Mouse (Mus musculus): ENCODE results near the gene Gm5244. TPM values are rescaled to one million over a fixed set of nuclear protein-coding genes. Genes with fewer than 3 reads are reported as not detected.

Gm5244 gene
- polyA plus RNA-seq (2014; fragmentation: Nextera tagmentation; extraction: Ambion mirVana) = not detected in 2 replicates

GRCm38 (mm10) chr19:12846382-12846781 lies at the start of gene Gm5244:
TSS of gene Gm5244 (plus strand) at chr19:12846682.
- H3K4me3 ChIP-seq (ENCODE audit: control insufficient read depth in 1 of 2, insufficient read depth in 1 of 2, low read depth in 1 of 2, low read length in 2 of 2) = no peak within 1 kb of the TSS
- no peak within 1 kb of the TSS for H3K9ac ChIP-seq (ENCODE audit: low read length)
- no peaks in the 10 kb centered on the region for H3K36me3 ChIP-seq (ENCODE audit: control insufficient read depth, insufficient read depth, low read length)
- H3K27ac ChIP-seq (replicated peaks in 1 of 2; ENCODE audit: control insufficient read depth in 1 of 2, insufficient read depth in 1 of 2, low read depth in 2 of 2, low read length in 2 of 2) = no peak within 1 kb of the TSS
- no peak for ATAC-seq (ENCODE audit: insufficient number of reproducible peaks, insufficient read depth, low FRiP score, low read depth)
- no peaks in the 10 kb centered on the region for H3K4me1 ChIP-seq (ENCODE audit: control insufficient read depth in 2 of 2, insufficient read depth in 2 of 2, low read length in 2 of 2)
- no peaks in the 10 kb centered on the region for H3K9me3 ChIP-seq (ENCODE audit: control insufficient read depth, low read length)
- H3K27me3 ChIP-seq (ENCODE audit: control insufficient read depth, insufficient read depth, low read length) = no peaks in the 10 kb centered on the region
- H3K4me2 ChIP-seq (ENCODE audit: low read length) = no peak within 1 kb of the TSS

GRCm38 (mm10) chr19:12797071-12797470 lies 49.4 kb upstream of the Gm5244 start:
- Histone ChIP-seq H3K4me3 (ENCODE audit: control insufficient read depth in 1 of 2, insufficient read depth in 1 of 2, low read depth in 1 of 2, low read length in 2 of 2) (peak overlapping the region; percentile 87 to 96; a peak in 3 of 4 replicates), H3K9ac (ENCODE audit: low read length) (peak overlapping the region; percentile 98), H3K4me2 (ENCODE audit: low read length) (peak overlapping the region; percentile 87), H3K9me3 (ENCODE audit: control insufficient read depth, low read length) (no peaks in the 10 kb centered on the region), H3K36me3 (ENCODE audit: control insufficient read depth, insufficient read depth, low read length) (no peaks in the 10 kb centered on the region), H3K27ac (replicated peaks in 1 of 2; ENCODE audit: control insufficient read depth in 1 of 2, insufficient read depth in 1 of 2, low read depth in 2 of 2, low read length in 2 of 2) (peak overlapping the region; percentile 100), H3K27me3 (ENCODE audit: control insufficient read depth, insufficient read depth, low read length) (no peaks in the 10 kb centered on the region), H3K4me1 (ENCODE audit: control insufficient read depth in 2 of 2, insufficient read depth in 2 of 2, low read length in 2 of 2) (peaks cover 0 to 8% of the 10 kb centered on the region in 2 experiments; a peak in 2 of 4 replicates)
- no peak for ATAC-seq (ENCODE audit: insufficient number of reproducible peaks, insufficient read depth, low FRiP score, low read depth)
- WGBS = 2% methylated on average over 7 of the region's 7 CpGs

DNA sequence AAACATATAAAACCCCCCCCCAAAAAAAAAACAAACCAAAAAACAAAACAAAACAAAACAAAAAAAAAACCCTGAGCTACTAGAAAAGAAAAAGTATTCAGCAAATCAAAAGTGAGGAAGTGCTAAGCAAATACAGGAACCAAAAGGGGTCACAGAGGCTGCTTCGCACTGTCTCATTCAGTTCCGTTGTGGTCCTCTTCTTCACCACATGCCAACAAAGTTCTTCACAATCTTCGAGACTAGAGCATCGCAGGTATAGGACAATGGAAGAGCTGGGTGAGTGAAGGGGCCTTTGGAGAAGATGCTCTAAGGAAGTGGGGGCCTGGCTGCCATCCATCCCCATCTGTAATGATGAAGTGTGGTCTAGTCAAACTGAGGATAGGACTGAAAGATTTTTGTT lies 48.1 kb upstream of the Gm5244 start:
- WGBS = 69% methylated on average over 4 of the region's 4 CpGs
- no peaks in the 10 kb centered on the region for H3K9me3 ChIP-seq (ENCODE audit: control insufficient read depth, low read length)
- no peak overlapping the region for H3K27ac ChIP-seq (replicated peaks in 1 of 2; ENCODE audit: control insufficient read depth in 1 of 2, insufficient read depth in 1 of 2, low read depth in 2 of 2, low read length in 2 of 2)
- H3K36me3 ChIP-seq (ENCODE audit: control insufficient read depth, insufficient read depth, low read length) = no peaks in the 10 kb centered on the region
- no peak overlapping the region for H3K4me3 ChIP-seq (ENCODE audit: control insufficient read depth in 1 of 2, insufficient read depth in 1 of 2, low read depth in 1 of 2, low read length in 2 of 2)
- ATAC-seq (ENCODE audit: insufficient number of reproducible peaks, insufficient read depth, low FRiP score, low read depth) = no peak
- H3K4me2 ChIP-seq (ENCODE audit: low read length) = no peak overlapping the region
- H3K4me1 ChIP-seq (ENCODE audit: control insufficient read depth in 2 of 2, insufficient read depth in 2 of 2, low read length in 2 of 2) = peaks cover 0 to 2% of the 10 kb centered on the region in 2 experiments; a peak in 1 of 4 replicates
- no peak overlapping the region for H3K9ac ChIP-seq (ENCODE audit: low read length)
- no peaks in the 10 kb centered on the region for H3K27me3 ChIP-seq (ENCODE audit: control insufficient read depth, insufficient read depth, low read length)

GRCm38 (mm10) chr19:12799081-12799480 lies 47.4 kb upstream of the Gm5244 start:
- Histone ChIP-seq H3K9ac (ENCODE audit: low read length) (no peak overlapping the region), H3K27me3 (ENCODE audit: control insufficient read depth, insufficient read depth, low read length) (no peaks in the 10 kb centered on the region), H3K4me2 (ENCODE audit: low read length) (no peak overlapping the region), H3K4me3 (ENCODE audit: control insufficient read depth in 1 of 2, insufficient read depth in 1 of 2, low read depth in 1 of 2, low read length in 2 of 2) (no peak overlapping the region), H3K9me3 (ENCODE audit: control insufficient read depth, low read length) (no peaks in the 10 kb centered on the region), H3K27ac (replicated peaks in 1 of 2; ENCODE audit: control insufficient read depth in 1 of 2, insufficient read depth in 1 of 2, low read depth in 2 of 2, low read length in 2 of 2) (no peak overlapping the region), H3K36me3 (ENCODE audit: control insufficient read depth, insufficient read depth, low read length) (no peaks in the 10 kb centered on the region), H3K4me1 (ENCODE audit: control insufficient read depth in 2 of 2, insufficient read depth in 2 of 2, low read length in 2 of 2) (no peaks in the 10 kb centered on the region)
- 78% methylated on average over 3 of the region's 3 CpGs for WGBS
- no peak for ATAC-seq (ENCODE audit: insufficient number of reproducible peaks, insufficient read depth, low FRiP score, low read depth)

DNA sequence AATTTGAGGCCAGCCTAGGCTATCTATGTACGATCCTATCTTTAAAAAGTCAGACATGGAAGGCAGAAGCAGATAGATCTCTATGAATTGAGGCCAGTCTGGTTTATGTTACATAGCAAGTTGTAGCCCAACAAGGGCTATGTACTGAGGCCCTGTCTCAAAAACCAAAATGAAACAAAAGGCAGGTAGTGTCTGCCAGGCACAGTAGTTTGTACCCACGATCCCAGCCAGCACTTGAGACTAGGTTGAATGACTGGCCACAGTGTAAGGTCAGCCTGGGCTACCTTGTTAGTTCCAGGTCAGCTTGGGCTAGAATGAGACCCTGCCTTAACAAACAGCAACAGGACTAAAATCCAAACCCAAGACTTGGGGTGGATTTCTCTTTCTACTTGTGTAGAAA lies 45.9 kb upstream of the Gm5244 start:
- Histone ChIP-seq H3K4me2 (ENCODE audit: low read length) (no peak overlapping the region), H3K36me3 (ENCODE audit: control insufficient read depth, insufficient read depth, low read length) (no peaks in the 10 kb centered on the region), H3K9me3 (ENCODE audit: control insufficient read depth, low read length) (no peaks in the 10 kb centered on the region), H3K27me3 (ENCODE audit: control insufficient read depth, insufficient read depth, low read length) (no peaks in the 10 kb centered on the region), H3K4me1 (ENCODE audit: control insufficient read depth in 2 of 2, insufficient read depth in 2 of 2, low read length in 2 of 2) (no peaks in the 10 kb centered on the region), H3K4me3 (ENCODE audit: control insufficient read depth in 1 of 2, insufficient read depth in 1 of 2, low read depth in 1 of 2, low read length in 2 of 2) (no peak overlapping the region), H3K27ac (replicated peaks in 1 of 2; ENCODE audit: control insufficient read depth in 1 of 2, insufficient read depth in 1 of 2, low read depth in 2 of 2, low read length in 2 of 2) (no peak overlapping the region), H3K9ac (ENCODE audit: low read length) (no peak overlapping the region)
- no peak for ATAC-seq (ENCODE audit: insufficient number of reproducible peaks, insufficient read depth, low FRiP score, low read depth)
- WGBS = 62% methylated on average over 2 of the region's 2 CpGs

DNA sequence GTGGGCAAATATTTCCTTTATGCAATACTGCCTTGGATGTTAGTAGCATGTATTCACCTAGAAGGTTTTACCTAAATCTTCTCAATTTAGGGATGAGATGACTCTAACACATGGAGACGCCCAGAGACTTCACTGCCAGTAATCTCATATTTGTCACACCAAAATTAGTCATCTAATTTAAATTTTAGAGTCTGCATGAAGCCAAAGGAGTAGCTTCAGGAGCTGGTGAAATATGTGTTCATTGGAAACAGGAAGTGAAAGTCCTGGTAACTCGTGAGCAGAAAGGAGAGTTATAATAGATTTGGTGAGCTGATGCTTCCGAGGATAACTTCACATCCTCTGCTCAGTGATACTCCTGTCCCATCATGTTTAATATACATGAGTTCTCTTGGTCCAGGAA lies 45.4 kb upstream of the Gm5244 start:
- H3K9ac ChIP-seq (ENCODE audit: low read length) = no peak overlapping the region
- 61% methylated on average over 3 of the region's 3 CpGs for WGBS
- H3K27ac ChIP-seq (replicated peaks in 1 of 2; ENCODE audit: control insufficient read depth in 1 of 2, insufficient read depth in 1 of 2, low read depth in 2 of 2, low read length in 2 of 2) = no peak overlapping the region
- no peaks in the 10 kb centered on the region for H3K4me1 ChIP-seq (ENCODE audit: control insufficient read depth in 2 of 2, insufficient read depth in 2 of 2, low read length in 2 of 2)
- ATAC-seq (ENCODE audit: insufficient number of reproducible peaks, insufficient read depth, low FRiP score, low read depth) = no peak
- H3K27me3 ChIP-seq (ENCODE audit: control insufficient read depth, insufficient read depth, low read length) = no peaks in the 10 kb centered on the region
- no peak overlapping the region for H3K4me2 ChIP-seq (ENCODE audit: low read length)
- no peaks in the 10 kb centered on the region for H3K9me3 ChIP-seq (ENCODE audit: control insufficient read depth, low read length)
- H3K4me3 ChIP-seq (ENCODE audit: control insufficient read depth in 1 of 2, insufficient read depth in 1 of 2, low read depth in 1 of 2, low read length in 2 of 2) = no peak overlapping the region
- no peaks in the 10 kb centered on the region for H3K36me3 ChIP-seq (ENCODE audit: control insufficient read depth, insufficient read depth, low read length)

DNA sequence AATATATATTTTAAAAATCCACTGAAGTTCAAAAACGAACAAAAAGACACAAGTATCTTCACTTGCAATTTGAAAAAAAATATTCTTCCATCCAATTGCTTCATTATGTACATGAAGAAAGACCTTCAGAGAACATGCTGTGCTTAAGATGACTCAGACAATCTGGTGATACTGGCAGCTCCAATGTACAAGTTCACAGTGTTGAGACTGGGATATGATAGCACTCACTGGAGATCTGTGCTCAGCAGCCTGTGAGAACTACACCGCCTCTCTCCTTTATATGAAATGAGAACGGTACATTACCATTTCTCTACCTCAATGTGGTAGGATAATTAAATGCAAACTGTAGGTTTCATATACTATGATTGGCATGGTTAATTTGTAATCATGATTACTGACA lies 43.7 kb upstream of the Gm5244 start:
- WGBS = 72% methylated on average over 3 of the region's 3 CpGs
- H3K9ac ChIP-seq (ENCODE audit: low read length) = no peak overlapping the region
- H3K36me3 ChIP-seq (ENCODE audit: control insufficient read depth, insufficient read depth, low read length) = no peaks in the 10 kb centered on the region
- H3K4me3 ChIP-seq (ENCODE audit: control insufficient read depth in 1 of 2, insufficient read depth in 1 of 2, low read depth in 1 of 2, low read length in 2 of 2) = no peak overlapping the region
- H3K4me2 ChIP-seq (ENCODE audit: low read length) = no peak overlapping the region
- H3K27me3 ChIP-seq (ENCODE audit: control insufficient read depth, insufficient read depth, low read length) = no peaks in the 10 kb centered on the region
- ATAC-seq (ENCODE audit: insufficient number of reproducible peaks, insufficient read depth, low FRiP score, low read depth) = no peak
- no peaks in the 10 kb centered on the region for H3K9me3 ChIP-seq (ENCODE audit: control insufficient read depth, low read length)
- no peak overlapping the region for H3K27ac ChIP-seq (replicated peaks in 1 of 2; ENCODE audit: control insufficient read depth in 1 of 2, insufficient read depth in 1 of 2, low read depth in 2 of 2, low read length in 2 of 2)
- H3K4me1 ChIP-seq (ENCODE audit: control insufficient read depth in 2 of 2, insufficient read depth in 2 of 2, low read length in 2 of 2) = no peaks in the 10 kb centered on the region

DNA sequence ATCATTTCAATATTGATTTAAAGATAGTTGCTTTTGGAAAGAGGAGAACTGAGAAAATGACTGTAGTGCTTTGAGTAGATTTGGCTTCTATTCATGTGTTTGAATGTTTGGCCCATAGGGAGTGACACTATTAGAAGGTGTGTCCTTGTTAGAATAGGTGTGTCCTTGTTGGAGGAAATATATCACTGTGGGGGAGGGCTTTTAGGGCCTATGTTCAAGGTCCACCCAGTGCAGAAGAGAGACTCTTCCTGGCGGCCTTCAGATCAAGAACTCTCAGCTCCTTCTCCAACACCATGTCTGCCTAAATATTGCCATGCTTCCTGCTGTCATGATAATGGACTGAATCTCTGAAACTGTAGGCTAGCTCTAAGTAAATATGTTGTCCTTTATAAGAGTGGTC lies 42.2 kb upstream of the Gm5244 start:
- Histone ChIP-seq H3K9me3 (ENCODE audit: control insufficient read depth, low read length) (no peaks in the 10 kb centered on the region), H3K4me2 (ENCODE audit: low read length) (no peak overlapping the region), H3K9ac (ENCODE audit: low read length) (no peak overlapping the region), H3K4me1 (ENCODE audit: control insufficient read depth in 2 of 2, insufficient read depth in 2 of 2, low read length in 2 of 2) (no peaks in the 10 kb centered on the region), H3K27me3 (ENCODE audit: control insufficient read depth, insufficient read depth, low read length) (no peaks in the 10 kb centered on the region), H3K4me3 (ENCODE audit: control insufficient read depth in 1 of 2, insufficient read depth in 1 of 2, low read depth in 1 of 2, low read length in 2 of 2) (no peak overlapping the region), H3K27ac (replicated peaks in 1 of 2; ENCODE audit: control insufficient read depth in 1 of 2, insufficient read depth in 1 of 2, low read depth in 2 of 2, low read length in 2 of 2) (no peak overlapping the region), H3K36me3 (ENCODE audit: control insufficient read depth, insufficient read depth, low read length) (no peaks in the 10 kb centered on the region)
- 64% methylated on average over 1 of the region's 1 CpGs for WGBS
- ATAC-seq (ENCODE audit: insufficient number of reproducible peaks, insufficient read depth, low FRiP score, low read depth) = no peak

Measured in heart, embryonic 14.5 days (tissue).